In genomic region chr4:138859245-138859644, GRCm38 (mm10) we compare ENCODE assay signal across 8 mouse cellular contexts. TPM values are rescaled to one million over a fixed set of nuclear protein-coding genes. Genes with fewer than 3 reads are reported as not detected.
DNase-seq lines count a peak whose midpoint lies in the region; ATAC-seq and TF ChIP-seq lines count a peak whose summit lies in the region.

No protein-coding gene starts in this region.

- ATAC-seq in kidney, embryonic 16.5 days (ENCODE audit: low FRiP score, low TSS enrichment), result no peak
- ATAC-seq in embryonic facial prominence, embryonic 15.5 days (ENCODE audit: insufficient number of reproducible peaks, low FRiP score, low TSS enrichment, low read depth), result no peak
- no peak for ATAC-seq in stomach, postnatal 0 days (ENCODE audit: low FRiP score, low TSS enrichment)

- no peaks in the 10 kb centered on the region for H3K9me3 ChIP-seq in kidney, embryonic 16.5 days (ENCODE audit: low read length)
- no peaks in the 10 kb centered on the region for H3K9me3 ChIP-seq in embryonic facial prominence, embryonic 15.5 days (replicated peaks)
- H3K9me3 ChIP-seq in stomach, postnatal 0 days (ENCODE audit: control insufficient read depth, low read length), result no peaks in the 10 kb centered on the region

- peak overlapping the region; percentile 36 for H3K4me3 ChIP-seq in kidney, embryonic 16.5 days (ENCODE audit: low read length)
- H3K4me3 ChIP-seq in embryonic facial prominence, embryonic 15.5 days (replicated peaks), result 0 out of 2 replicates have a peak overlapping the region, but pooled peaks have one; percentile 17
- no peak overlapping the region for H3K4me3 ChIP-seq in stomach, postnatal 0 days (ENCODE audit: low read depth, low read length)

- no peak overlapping the region for H3K9ac ChIP-seq in kidney, embryonic 16.5 days (replicated peaks; ENCODE audit: low read length)
- no peak overlapping the region for H3K9ac ChIP-seq in embryonic facial prominence, embryonic 15.5 days
- H3K9ac ChIP-seq in stomach, postnatal 0 days (ENCODE audit: low read length), result no peak overlapping the region

- no peaks in the 10 kb centered on the region for H3K36me3 ChIP-seq in kidney, embryonic 16.5 days (ENCODE audit: insufficient read depth, low read length)
- H3K36me3 ChIP-seq in embryonic facial prominence, embryonic 15.5 days, result no peaks in the 10 kb centered on the region
- H3K36me3 ChIP-seq in stomach, postnatal 0 days (ENCODE audit: control insufficient read depth, insufficient read depth, low read length), result no peaks in the 10 kb centered on the region

- H3K4me1 ChIP-seq in kidney, embryonic 16.5 days (ENCODE audit: insufficient read depth, low read length), result no peaks in the 10 kb centered on the region; the same call in 1 of the 2 replicates
- no peaks in the 10 kb centered on the region for H3K4me1 ChIP-seq in embryonic facial prominence, embryonic 15.5 days
- H3K4me1 ChIP-seq in stomach, postnatal 0 days (replicated peaks; ENCODE audit: control insufficient read depth, insufficient read depth), result no peaks in the 10 kb centered on the region

- no peaks in the 10 kb centered on the region for H3K27me3 ChIP-seq in kidney, embryonic 16.5 days (ENCODE audit: insufficient read depth, low read length)
- no peaks in the 10 kb centered on the region; the same call in 1 of the 2 replicates for H3K27me3 ChIP-seq in embryonic facial prominence, embryonic 15.5 days
- H3K27me3 ChIP-seq in stomach, postnatal 0 days (ENCODE audit: control insufficient read depth, insufficient read depth, low read length), result no peaks in the 10 kb centered on the region

- WGBS in kidney, embryonic 16.5 days, result 24% methylated on average over 9 of the region's 9 CpGs
- WGBS in embryonic facial prominence, embryonic 15.5 days, result 16% methylated on average over 9 of the region's 9 CpGs
- WGBS in stomach, postnatal 0 days, result 26% methylated on average over 9 of the region's 9 CpGs

- no peak for DNase-seq in kidney, adult 11 months
- peak; percentile 88 for DNase-seq in ZHBTc4 (ENCODE audit: low read depth, low spot score)
- DNase-seq in liver, result peak; percentile 25
- DNase-seq in stomach, postnatal 0 days (ENCODE audit: low spot score), result no peak
- DNase-seq in urinary bladder, adult 18-20 months (ENCODE audit: low spot score in 2 of 2), result no peak
- no peak for DNase-seq in heart, adult 8-10 months (ENCODE audit: low spot score)

- TF ChIP-seq CTCF in stomach, postnatal 0 days (IDR thresholded peaks at IDR 0.05; ENCODE audit: low read depth), result peak; percentile 67

- H3K4me2 ChIP-seq in kidney, embryonic 16.5 days (replicated peaks; ENCODE audit: low read depth, low read length), result peak overlapping the region; percentile 51
- H3K4me2 ChIP-seq in embryonic facial prominence, embryonic 15.5 days (replicated peaks), result peak overlapping the region; percentile 34
- H3K4me2 ChIP-seq in stomach, postnatal 0 days (replicated peaks; ENCODE audit: low read depth), result no peak overlapping the region

- no peak overlapping the region for H3K27ac ChIP-seq in kidney, embryonic 16.5 days (ENCODE audit: low read length)
- H3K27ac ChIP-seq in embryonic facial prominence, embryonic 15.5 days (replicated peaks), result no peak overlapping the region
- no peak overlapping the region for H3K27ac ChIP-seq in stomach, postnatal 0 days (replicated peaks)

- TF ChIP-seq EP300 in stomach, postnatal 0 days (optimal IDR thresholded peaks at IDR 0.05), result no peak

RNA-seq across cellular contexts. Expression of gene Pla2g5, which starts 4.0 kb away (rescaled TPM):
- polyA plus RNA-seq in kidney, embryonic 16.5 days (2015; fragmentation: Nextera tagmentation; extraction: Ambion mirVana), result 0.36 and 0.91 TPM in 2 replicates
- 3.0 and 3.5 TPM in 2 replicates for polyA plus RNA-seq in embryonic facial prominence, embryonic 15.5 days (2015; fragmentation: Nextera tagmentation; extraction: Ambion mirVana)
- polyA plus RNA-seq in stomach, postnatal 0 days (2015; fragmentation: Nextera tagmentation; extraction: Ambion mirVana), result 0.28 and 0.34 TPM in 2 replicates
- total RNA-seq in heart, adult 8-10 months (2022), result 10 to 100 TPM; 32.9 to 44.0 (median 38.3) TPM

RNA-seq across cellular contexts. Expression of gene Gm13030, which starts 14.5 kb away (rescaled TPM):
- not detected in 2 replicates for polyA plus RNA-seq in kidney, embryonic 16.5 days (2015; fragmentation: Nextera tagmentation; extraction: Ambion mirVana)
- polyA plus RNA-seq in embryonic facial prominence, embryonic 15.5 days (2015; fragmentation: Nextera tagmentation; extraction: Ambion mirVana), result not detected in 2 replicates
- not detected in 2 replicates for polyA plus RNA-seq in stomach, postnatal 0 days (2015; fragmentation: Nextera tagmentation; extraction: Ambion mirVana)
- total RNA-seq in heart, adult 8-10 months (2022), result not detected

RNA-seq across cellular contexts. Expression of gene Pla2g2e, which starts 18.5 kb away (rescaled TPM):
- polyA plus RNA-seq in kidney, embryonic 16.5 days (2015; fragmentation: Nextera tagmentation; extraction: Ambion mirVana), result 0.35 and 0.55 TPM in 2 replicates
- 0.96 and 1.1 TPM in 2 replicates for polyA plus RNA-seq in embryonic facial prominence, embryonic 15.5 days (2015; fragmentation: Nextera tagmentation; extraction: Ambion mirVana)
- polyA plus RNA-seq in stomach, postnatal 0 days (2015; fragmentation: Nextera tagmentation; extraction: Ambion mirVana), result 0.22 TPM in 1 of 2 replicates, not detected in the other
- total RNA-seq in heart, adult 8-10 months (2022), result 1 to 10 TPM in 1 of 4 experiments, not detected in 3; 2.0 TPM

RNA-seq across cellular contexts. Expression of gene Otud3, which starts 54.5 kb away (rescaled TPM):
- 3.0 and 3.6 TPM in 2 replicates for polyA plus RNA-seq in kidney, embryonic 16.5 days (2015; fragmentation: Nextera tagmentation; extraction: Ambion mirVana)
- 4.0 and 4.1 TPM in 2 replicates for polyA plus RNA-seq in embryonic facial prominence, embryonic 15.5 days (2015; fragmentation: Nextera tagmentation; extraction: Ambion mirVana)
- polyA plus RNA-seq in stomach, postnatal 0 days (2015; fragmentation: Nextera tagmentation; extraction: Ambion mirVana), result 2.4 and 2.6 TPM in 2 replicates
- total RNA-seq in heart, adult 8-10 months (2022), result 10 to 100 TPM in 1 of 4 experiments, 1 to 10 TPM in 3; 9.6 to 14.6 (median 9.9) TPM

Comparison
In these comparisons a context has a peak if more than half of its experiments do, and no peak if none do; other contexts are left out.
1. DNase-seq: peak in ZHBTc4 (single experiment) and liver (single experiment); none in kidney, adult 11 months (single experiment), stomach, postnatal 0 days (single experiment), urinary bladder, adult 18-20 months (0 of 2) and heart, adult 8-10 months (single experiment).